Comparison of ENCODE assay signal across 23 mouse cellular contexts in genomic region chr14:118338071-118338470, GRCm38 (mm10).
DNase-seq lines count a peak whose midpoint lies in the region; ATAC-seq and TF ChIP-seq lines count a peak whose summit lies in the region.
"Had no signal": no experiment of that assay in that cellular context is flagged by ENCODE, and none has a peak within 500 bp of the region (broad histone marks: within the 10 kb centered on the region; RNA-seq: fewer than 3 reads in every experiment).

No protein-coding gene starts in this region.

- H3K27me3 ChIP-seq in neural tube, embryonic 15.5 days (replicated peaks): no peaks in the 10 kb centered on the region
- H3K27me3 ChIP-seq in intestine, postnatal 0 days (replicated peaks; ENCODE audit: control insufficient read depth, insufficient read depth, low read length): no peaks in the 10 kb centered on the region
- H3K27me3 ChIP-seq: CH12.LX; embryonic facial prominence, embryonic 12.5 days; forebrain, embryonic 13.5 days; forebrain, embryonic 15.5 days had no signal

- H3K4me1 ChIP-seq in neural tube, embryonic 15.5 days: no peaks in the 10 kb centered on the region
- no peaks in the 10 kb centered on the region for H3K4me1 ChIP-seq in intestine, postnatal 0 days (replicated peaks; ENCODE audit: control insufficient read depth, insufficient read depth, low read length)
- H3K4me1 ChIP-seq: embryonic facial prominence, embryonic 12.5 days; forebrain, embryonic 13.5 days; forebrain, embryonic 15.5 days had no signal

- no peak overlapping the region for H3K4me2 ChIP-seq in neural tube, embryonic 15.5 days
- no peak overlapping the region for H3K4me2 ChIP-seq in intestine, postnatal 0 days (replicated peaks; ENCODE audit: low read depth)
- H3K4me2 ChIP-seq: embryonic facial prominence, embryonic 12.5 days; forebrain, embryonic 13.5 days; forebrain, embryonic 15.5 days had no signal

- no peak for TF ChIP-seq CTCF in intestine, postnatal 0 days (IDR thresholded peaks at IDR 0.05; ENCODE audit: low read depth)

- ATAC-seq in neural tube, embryonic 15.5 days (ENCODE audit: low FRiP score): no peak
- peak; percentile 69 for ATAC-seq in intestine, postnatal 0 days
- ATAC-seq: activated CD4-positive, CD25-positive, alpha-beta regulatory T cell, adult 4 months; CD4-positive, CD25-positive, alpha-beta regulatory T cell, adult 4 months; forebrain, embryonic 13.5 days; forebrain, embryonic 15.5 days; Patski had no signal

- H3K27ac ChIP-seq in neural tube, embryonic 15.5 days (replicated peaks): no peak overlapping the region
- no peak overlapping the region for H3K27ac ChIP-seq in intestine, postnatal 0 days (ENCODE audit: low read depth, low read length)
- H3K27ac ChIP-seq: embryonic facial prominence, embryonic 10.5 days; embryonic facial prominence, embryonic 12.5 days; forebrain, embryonic 13.5 days; forebrain, embryonic 15.5 days had no signal

- no peak overlapping the region for H3K4me3 ChIP-seq in neural tube, embryonic 15.5 days (replicated peaks)
- H3K4me3 ChIP-seq in intestine, postnatal 0 days (ENCODE audit: low read depth, low read length): no peak overlapping the region
- H3K4me3 ChIP-seq: embryonic facial prominence, embryonic 10.5 days; embryonic facial prominence, embryonic 12.5 days; forebrain, embryonic 13.5 days; forebrain, embryonic 15.5 days had no signal

- DNase-seq in neural tube, embryonic 10.5 days (ENCODE audit: extremely low spot score, low spot score): peak; percentile 6
- no peak for DNase-seq in ovary, postnatal 14 days (ENCODE audit: low spot score)
- DNase-seq in natural killer cell, adult 2 months (ENCODE audit: low spot score in 2 of 2): no peak
- DNase-seq: adrenal gland, adult 8-10 months; adrenal gland, postnatal 14 days; adrenal gland, postnatal 36 days; B cell, adult 2 months; cerebellum, adult 11-12 months; cerebellum, adult 2 months; cerebellum, adult 9-10 months; cerebellum, postnatal 10 days; cerebellum, postnatal 25 days had no signal

- 92% methylated on average over 3 of the region's 3 CpGs for WGBS in neural tube, embryonic 15.5 days
- 31% methylated on average over 3 of the region's 3 CpGs for whole genome bisulfite sequencing in intestine, postnatal 0 days

- H3K36me3 ChIP-seq in neural tube, embryonic 15.5 days: no peaks in the 10 kb centered on the region
- no peaks in the 10 kb centered on the region for H3K36me3 ChIP-seq in intestine, postnatal 0 days (ENCODE audit: control insufficient read depth, insufficient read depth)
- H3K36me3 ChIP-seq: embryonic facial prominence, embryonic 10.5 days; embryonic facial prominence, embryonic 12.5 days; forebrain, embryonic 15.5 days; G1E had no signal

- no peak overlapping the region for H3K9ac ChIP-seq in neural tube, embryonic 15.5 days (replicated peaks)
- H3K9ac ChIP-seq in intestine, postnatal 0 days (ENCODE audit: low read depth, low read length): no peak overlapping the region
- H3K9ac ChIP-seq: embryonic facial prominence, embryonic 12.5 days; forebrain, embryonic 13.5 days; forebrain, embryonic 15.5 days had no signal

- no peaks in the 10 kb centered on the region for H3K9me3 ChIP-seq in neural tube, embryonic 15.5 days (replicated peaks)
- H3K9me3 ChIP-seq in intestine, postnatal 0 days (ENCODE audit: control insufficient read depth): no peaks in the 10 kb centered on the region
- H3K9me3 ChIP-seq: embryonic facial prominence, embryonic 12.5 days; forebrain, embryonic 13.5 days; forebrain, embryonic 15.5 days; G1E had no signal
